Mouse (Mus musculus): ENCODE results near the gene Ogdhl.
A peak's percentile ranks its signal among the peaks of the same experiment; 100 is the strongest.
"Not testable (repeated sequence)": the region's sequence is repeated elsewhere in the genome, so short reads cannot be mapped to it uniquely, and the experiment has no call there.

The Ogdhl gene

GRCm38 (mm10) chr14:32321732-32322685, at the start of gene Ogdhl:
TSS of gene Ogdhl (plus strand) at chr14:32322019.
- DNase-seq = peak; percentile 83

GRCm38 (mm10) chr14:32301622-32302021, 20.2 kb upstream of the Ogdhl start:
- DNase-seq = no peak

DNA sequence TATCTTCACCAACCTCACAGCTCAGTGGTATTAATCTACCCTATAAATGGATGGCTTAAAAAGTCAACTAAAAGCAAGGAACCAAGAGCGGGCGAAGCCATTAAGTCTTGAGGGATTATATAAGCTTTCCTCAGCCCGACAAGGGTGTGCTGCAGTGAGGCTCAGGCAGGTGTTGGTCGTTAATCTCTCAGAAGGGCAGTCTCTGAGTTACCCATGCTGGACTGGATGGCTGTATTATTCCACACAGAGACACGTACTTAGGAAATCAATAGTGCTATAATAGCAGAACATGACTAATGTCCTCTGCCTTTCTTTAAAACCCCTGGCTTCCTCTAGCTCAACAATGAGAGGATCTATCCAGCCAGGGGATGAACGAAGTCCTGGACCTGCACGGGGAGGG, 19.4 kb upstream of the Ogdhl start:
- no peak for DNase-seq

DNA sequence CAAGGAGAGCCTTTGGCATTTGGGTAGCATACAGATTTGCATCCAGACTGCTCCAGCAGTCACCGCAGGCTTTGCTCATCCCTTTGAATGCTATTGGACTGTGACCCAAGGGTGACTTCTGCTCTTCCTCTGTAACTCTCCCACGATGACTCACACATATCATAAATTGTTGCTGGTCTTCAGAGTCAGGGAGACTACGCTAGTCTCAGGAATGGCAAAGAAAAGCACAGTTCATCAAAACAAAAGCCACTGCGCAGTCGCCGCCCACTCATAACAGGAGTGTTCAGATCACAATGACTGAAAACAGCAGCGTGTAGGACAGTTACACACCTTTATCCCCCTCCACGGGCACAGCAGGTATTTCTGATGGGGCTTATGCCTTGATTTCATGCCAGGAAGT, 16.9 kb upstream of the Ogdhl start:
- DNase-seq = no peak

DNA sequence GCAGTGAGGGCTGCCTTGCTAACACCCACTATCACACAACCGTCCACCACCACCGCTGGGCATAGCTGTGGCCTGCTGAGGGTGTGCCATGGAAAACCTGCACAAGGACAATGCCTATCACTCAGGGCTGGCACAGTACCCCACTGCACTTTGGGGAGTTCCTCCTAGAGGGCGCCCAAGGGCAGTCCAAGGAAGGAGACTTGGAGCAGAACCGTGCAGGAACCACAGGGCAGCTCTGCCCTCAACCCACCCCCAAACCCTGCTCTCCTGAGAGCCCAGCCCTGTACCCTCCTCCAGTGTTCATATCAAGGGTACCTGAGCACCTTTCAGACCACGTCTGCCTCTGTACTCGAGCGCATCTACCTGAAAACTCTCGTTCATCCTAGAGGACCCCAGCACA, 11.9 kb upstream of the Ogdhl start:
- peak; percentile 69 for DNase-seq

DNA sequence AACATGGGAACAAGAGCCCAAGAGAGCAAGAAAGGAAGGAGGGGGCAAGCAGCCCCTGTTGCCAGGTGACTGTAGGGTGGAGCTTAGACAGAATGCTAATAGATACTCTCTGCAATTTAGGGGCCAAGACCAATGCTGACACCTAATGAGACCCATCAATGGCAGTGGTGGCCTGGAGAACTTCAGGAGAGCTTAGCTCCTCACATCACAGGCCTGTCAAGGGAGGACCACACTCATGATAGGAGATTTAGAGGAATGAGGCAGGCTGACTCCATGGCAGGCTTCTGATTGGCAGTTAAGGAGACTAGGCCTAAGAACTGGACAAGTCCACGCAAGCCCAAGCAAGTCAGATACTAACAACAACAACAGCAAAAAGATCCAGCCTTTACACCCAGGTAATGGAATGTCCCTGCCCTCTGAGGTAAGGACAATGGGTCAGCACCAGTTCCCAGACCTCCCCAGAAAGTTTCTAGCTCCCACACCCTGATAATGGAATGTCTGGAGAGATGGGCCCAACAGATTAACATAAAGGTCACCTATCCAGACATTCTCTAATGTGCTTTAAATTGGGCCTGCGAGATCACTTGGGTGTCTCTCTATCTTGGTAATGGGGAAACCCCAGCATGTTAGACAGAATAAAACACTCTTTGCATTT, 10.3 kb upstream of the Ogdhl start:
- no peak for DNase-seq

DNA sequence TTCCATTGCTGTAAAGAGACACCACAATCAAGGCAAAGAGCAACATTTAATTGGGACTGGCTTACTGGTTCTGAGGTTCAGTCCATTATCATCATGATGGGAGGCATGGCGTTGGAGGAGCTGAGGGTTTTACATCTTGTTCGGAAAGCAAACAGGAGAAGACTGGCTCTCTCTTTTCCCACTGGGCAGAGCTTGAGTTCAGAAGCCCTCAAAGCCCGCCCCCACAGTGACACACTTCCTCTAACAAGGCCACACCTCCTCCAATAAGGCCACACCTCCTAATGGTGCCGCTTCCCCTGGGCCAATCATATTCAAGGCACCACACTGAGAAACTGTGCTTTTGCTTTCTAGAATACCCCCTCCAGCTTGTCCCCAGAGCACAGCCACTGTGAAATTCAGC, 4.0 kb upstream of the Ogdhl start:
- no peak for DNase-seq

DNA sequence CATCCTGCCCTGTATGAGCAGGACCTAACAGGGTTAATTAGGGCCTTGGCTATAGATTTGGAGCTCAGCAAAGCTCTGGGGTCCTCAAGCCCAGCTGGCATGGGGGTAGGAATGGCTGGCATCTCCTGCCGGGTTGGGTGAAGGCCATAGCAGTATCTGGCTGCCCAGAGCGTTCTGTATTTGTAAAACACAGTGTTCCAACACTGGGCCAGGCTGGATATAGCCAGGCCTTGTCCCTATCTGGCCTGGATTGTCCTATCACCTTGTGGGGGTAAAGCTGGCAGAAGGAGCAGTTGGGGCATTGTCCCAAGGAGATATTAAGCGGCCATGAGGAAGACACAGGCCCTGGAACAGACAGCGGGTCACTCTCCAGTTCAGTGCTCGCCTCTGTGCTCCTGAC, 1.4 kb downstream of the Ogdhl start:
- no peak for DNase-seq

DNA sequence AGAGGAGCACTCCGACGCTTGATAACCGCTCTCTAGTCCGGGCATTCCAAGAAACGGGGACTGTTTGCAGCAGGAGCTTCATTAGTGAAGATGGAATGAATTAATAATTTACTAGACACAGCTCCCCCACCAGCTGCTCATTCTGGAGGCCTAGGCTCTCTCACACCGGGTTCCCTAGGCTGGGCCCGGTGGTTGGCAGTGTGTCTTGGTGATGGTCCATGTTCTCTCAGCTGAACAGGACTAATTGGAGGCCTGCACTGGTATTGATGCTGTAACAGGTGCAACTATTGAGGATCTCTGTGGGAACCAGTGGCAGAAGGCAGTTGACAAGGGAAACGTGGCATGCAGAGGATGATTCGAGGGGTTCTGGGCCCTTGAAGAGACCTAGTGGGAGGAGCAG, 5.5 kb downstream of the Ogdhl start:
- DNase-seq = no peak

- no peak for DNase-seq
Observed at GRCm38 (mm10) chr14:32332515-32333445, 11.0 kb downstream of the Ogdhl start.

DNA sequence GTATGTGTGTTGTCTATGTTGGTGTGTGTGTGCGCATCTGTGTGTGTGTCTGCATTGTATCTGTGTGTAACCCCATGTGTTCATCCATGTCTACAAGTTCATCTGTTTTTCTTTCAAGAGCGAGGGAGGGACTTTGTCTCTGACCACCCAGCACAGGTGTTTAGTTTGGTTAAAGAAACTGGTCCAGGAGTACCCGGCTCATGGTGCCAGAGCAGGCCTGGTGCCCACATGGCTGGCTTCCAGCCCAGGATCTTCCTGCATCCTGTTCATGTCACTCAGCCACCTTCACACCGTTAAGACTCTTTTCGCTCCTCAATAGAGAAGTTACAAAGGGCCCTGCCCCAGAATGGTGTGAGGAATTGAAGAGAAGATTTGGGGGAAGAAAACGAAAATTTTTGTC, 14.2 kb downstream of the Ogdhl start:
- no peak for DNase-seq

- DNase-seq = no peak
Observed at GRCm38 (mm10) chr14:32336547-32336946, 14.7 kb downstream of the Ogdhl start.

DNA sequence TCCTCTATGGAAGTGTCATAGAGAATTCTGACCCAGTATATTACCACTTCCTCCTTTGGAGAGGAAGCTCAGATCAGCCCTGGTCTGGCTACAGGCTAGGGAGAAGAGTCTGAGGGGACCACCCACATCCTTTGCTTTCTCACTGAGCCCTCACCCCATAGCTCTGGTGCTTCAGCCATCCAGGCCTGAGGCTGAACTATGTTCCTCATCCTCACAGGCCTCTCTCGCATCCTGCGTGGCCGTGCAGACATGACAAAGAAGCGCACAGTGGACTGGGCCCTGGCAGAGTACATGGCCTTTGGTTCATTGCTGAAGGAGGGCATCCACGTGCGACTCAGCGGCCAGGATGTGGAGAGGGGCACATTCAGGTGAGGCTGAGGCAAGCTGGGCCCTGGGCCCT, 20.0 kb downstream of the Ogdhl start:
- no peak for DNase-seq

DNA sequence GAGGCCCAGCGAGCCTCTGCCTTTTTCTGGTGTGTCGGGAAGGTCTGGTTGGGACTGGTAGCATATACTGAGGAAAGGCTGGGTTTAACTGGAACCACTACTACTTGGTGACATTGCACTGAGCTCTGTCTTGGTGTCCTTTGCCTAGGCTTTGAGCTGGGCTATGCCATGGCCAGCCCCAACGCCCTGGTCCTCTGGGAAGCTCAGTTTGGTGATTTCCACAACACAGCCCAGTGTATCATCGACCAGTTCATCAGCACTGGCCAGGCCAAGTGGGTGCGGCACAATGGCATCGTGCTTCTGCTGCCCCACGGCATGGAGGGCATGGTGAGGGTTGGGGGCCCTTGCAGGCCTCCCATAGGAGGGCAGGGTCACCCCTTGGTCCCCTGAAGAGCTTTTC, 22.4 kb downstream of the Ogdhl start:
- DNase-seq = no peak

DNA sequence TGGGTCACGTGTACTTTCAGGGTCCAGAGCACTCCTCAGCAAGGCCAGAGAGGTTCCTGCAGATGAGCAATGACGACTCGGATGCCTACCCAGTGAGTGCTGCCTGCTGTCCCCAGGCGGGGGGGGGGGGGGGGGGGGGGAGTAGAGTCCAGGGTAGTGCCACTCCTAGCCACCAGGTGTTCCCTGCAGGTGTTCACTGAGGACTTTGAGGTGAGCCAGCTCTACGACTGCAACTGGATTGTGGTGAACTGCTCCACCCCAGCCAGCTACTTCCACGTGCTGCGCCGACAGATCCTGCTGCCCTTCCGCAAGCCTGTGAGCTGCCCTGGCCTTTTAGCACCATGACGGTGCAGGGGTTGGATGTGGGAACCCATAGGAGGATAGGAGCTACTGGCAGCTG, 22.9 kb downstream of the Ogdhl start:
- no peak for DNase-seq

GRCm38 (mm10) chr14:32347307-32347706, 25.5 kb downstream of the Ogdhl start:
- no peak for DNase-seq

DNA sequence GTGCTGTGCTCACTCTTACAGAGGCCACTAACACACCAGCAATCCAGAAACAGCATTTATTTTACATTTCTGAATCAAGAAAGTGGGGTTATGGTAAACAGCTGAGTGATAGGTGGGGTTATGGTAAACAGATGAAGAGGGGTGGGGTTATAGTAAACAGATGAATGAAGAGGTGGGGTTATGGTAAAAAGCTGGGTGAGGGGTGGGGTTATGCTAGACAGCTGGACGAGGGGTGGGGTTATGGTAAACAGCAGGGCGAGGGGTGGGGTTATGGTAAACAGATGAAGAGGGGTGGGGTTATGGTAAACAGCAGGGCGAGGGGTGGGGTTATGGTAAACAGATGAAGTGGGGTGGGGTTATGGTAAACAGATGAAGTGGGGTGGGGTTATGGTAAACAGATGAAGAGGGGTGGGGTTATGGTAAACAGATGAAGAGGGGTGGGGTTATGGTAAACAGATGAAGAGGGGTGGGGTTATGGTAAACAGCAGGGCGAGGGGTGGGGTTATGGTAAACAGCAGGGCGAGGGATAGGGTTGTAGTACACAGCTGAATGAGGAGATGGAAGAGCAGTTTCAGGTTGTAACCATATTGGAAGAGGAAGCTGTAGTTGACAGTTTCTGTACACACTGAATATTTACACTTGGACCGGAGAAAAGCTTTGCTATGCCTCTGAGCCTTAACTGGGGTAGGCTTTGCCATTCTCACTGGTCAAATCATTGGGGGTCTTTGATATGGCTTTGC, 29.5 kb downstream of the Ogdhl start:
- DNase-seq = not testable (repeated sequence)

- DNase-seq = no peak
Observed at GRCm38 (mm10) chr14:32364359-32364758, 42.5 kb downstream of the Ogdhl start.

GRCm38 (mm10) chr14:32369756-32370155, 47.9 kb downstream of the Ogdhl start:
- DNase-seq = no peak

DNA sequence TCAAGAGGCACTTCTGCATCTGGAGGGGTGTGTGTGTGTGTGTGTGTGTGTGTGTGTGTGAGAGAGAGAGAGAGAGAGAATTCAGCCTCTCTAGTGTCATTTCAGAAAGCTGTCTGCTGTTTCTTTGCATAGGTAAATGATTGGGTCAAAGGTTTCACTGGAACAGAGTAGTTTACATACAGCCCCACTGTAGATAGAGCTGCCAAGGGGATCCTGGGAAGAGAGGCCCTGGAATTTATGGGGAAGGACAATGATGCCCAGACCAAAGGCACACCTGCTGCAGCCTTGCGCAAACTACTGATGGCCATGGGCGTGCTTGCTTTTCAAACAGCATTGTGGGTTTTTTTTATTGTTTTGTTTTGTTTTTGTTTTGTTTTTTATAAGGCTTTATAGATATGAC, 50.7 kb downstream of the Ogdhl start:
- DNase-seq = no peak

DNA sequence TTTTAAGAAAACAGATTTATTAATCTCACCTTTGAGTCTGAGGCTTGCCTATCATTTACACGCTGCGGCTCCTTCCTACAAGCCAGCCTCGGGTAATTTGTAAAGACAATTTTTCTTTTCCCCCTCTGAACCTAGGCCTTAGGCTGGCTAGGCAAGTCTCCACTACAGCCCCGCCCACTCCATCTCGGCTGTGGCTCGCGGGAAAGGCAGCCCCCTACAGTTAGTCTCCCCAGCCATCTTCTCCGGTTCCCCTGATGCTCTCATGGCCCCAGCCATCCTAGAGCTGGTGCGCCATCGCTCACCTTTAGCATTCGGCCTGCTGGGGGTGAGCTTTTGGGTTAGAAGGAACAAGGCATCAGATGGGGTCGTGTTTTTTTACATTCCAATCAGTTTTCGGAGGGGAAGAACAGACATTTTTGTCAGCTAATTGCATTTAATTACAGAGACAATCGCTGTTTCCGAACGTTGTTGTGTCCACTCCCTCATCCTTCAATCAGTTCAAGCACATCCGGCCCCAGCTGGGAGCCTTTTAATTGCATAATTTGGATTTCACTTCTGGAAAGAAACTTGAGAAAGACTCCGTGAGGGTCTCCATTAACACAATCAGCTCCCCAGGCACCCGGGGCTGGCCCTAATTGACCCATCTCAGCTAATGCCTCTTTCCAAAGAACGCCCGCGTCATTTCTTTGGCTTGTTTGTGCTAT, 57.7 kb downstream of the Ogdhl start:
- DNase-seq = no peak

- DNase-seq = no peak
Observed at GRCm38 (mm10) chr14:32380099-32380480, 58.3 kb downstream of the Ogdhl start.
